Mouse (Mus musculus): Measurements from ENCODE around the gene Gm10837. TPM values are rescaled to one million over a fixed set of nuclear protein-coding genes. Genes with fewer than 3 reads are reported as not detected.

Gm10837 gene
- not detected in 2 replicates for polyA plus RNA-seq (2012; ENCODE audit: low replicate concordance)

DNA sequence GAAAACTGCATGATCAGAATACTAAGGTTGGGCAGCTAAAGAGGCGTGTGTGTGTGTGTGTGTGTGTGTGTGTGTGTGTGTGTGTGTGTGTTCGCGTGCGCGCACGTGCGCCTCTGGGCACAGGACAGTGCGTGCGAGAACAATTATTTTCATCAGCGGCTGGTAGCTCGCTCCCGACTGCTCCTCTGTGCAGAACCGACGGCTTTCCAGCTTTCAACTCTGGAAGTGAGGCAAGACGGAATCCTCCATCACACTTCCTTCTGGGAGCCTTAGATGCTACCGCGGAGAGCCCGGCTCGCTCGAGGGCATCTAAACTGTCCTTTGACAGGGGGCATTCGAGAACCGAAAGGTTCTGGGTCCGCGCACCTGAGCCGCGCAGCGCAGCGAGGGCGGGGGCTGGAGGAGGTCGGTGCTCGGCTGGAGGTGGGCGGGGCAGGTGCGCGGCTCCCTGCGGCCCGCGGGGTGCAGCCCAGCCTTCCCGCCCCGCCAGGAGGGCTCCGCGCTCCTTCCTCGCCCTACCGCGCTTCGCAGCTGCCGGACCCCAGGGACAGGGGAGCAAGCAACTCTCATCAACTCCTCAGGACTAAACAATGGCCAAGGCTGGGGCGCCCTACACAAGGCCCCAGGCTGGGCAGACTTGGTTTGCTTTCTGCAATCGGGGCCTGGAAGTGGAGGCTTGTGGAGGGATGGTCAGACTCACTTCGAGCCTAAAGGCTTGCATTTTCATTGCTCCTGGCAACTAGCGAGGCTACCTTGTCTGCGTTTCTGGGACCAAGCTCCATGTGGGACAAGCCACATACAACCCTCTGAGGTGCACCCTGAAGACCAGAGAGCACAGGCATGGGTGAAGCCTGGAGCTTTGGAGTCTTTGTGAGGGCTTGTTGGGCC, at the start of gene Gm10837:
Gene Gm10837 (plus strand): TSS at position 146 of the 888 bp plus-strand sequence.

DNA sequence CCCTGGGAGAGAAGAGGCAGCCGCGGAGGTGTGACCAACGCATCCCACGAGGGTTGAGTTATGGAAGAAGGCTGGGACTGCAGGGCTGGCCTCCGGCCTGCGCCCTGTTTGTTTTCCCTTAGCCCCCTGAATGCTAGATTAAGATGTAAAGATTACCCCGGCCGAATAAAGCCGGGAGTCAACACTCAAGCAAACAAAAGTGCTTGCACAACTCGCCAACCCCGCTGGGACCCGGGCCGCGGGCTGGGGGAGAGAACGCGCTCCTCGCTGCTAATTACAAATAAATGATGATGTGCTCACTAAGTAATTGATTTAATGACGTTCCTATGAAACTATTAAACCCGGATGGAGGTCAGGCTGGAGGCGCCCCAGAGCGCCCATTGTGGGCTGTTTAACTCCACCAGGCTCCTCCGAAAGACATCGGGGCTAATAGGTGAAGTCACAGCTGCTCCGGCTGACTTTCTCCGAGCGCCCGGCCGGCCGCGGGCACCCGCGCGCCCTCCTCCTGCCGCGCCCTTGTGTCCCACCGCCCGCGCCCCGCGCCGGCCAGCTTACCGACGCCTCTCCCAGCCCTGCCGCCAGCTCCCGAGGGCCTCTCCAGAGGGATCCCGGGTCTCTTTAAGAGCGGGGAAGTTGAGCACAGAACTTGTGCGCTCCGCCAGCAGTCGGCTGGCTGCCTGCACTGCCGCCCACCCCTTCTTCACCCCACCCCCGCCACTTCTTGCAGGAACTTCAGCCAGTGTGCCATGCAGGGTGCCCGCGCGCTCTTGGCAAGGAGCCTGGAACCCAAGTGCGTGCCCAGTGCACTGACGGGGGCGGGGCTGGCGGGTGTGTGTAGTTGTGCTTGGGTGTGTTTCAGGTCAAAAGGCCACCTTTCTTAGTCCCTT, 39.6 kb upstream of the Gm10837 start, which contains the start of gene Gm5089:
Gene Gm5089 (minus strand): TSS at position 620 of the 887 bp plus-strand sequence.

GRCm38 (mm10) chr14:122464763-122465741, 25.3 kb upstream of the Gm10837 start, which contains the start of gene Zic5:
Gene Zic5 (minus strand): TSS chr14:122465677.

DNA sequence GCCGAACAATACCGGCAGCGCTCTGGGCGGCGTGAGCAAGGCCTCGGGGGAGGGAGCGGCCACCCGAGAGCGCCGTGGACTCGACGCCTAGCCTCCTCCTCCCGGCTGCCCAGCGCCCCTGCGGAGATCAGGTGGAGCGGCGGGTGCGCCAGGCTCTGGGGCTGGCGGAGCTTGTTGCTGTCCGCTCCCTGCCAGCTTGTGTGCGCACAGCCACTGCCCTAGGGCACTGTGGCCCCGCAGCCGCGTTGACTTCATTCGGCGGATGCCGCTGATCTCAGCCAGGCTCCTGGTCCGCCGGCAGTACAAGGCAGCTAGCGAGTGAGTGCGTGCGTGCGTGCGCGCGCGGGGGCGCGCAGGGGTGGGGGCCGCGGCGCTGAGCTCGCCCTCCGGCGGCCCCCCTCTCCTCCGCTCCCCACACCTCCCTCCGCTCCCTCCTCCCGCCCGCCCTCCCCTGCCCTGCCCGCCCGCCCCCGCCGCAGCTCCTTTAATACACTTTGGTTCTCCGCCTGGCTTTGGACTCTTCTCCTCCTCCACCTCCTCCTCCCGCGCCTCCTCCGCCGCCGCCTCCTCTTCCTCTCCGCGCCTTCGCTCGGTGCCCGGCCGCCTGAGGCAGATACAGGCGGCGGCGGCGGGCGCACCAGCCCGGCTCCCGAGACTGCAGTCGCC, 15.4 kb upstream of the Gm10837 start, which contains the start of gene Zic2:
Gene Zic2 (plus strand): TSS at position 545 of the 666 bp plus-strand sequence.

GRCm38 (mm10) chr14:122534017-122534924, 43.9 kb downstream of the Gm10837 start, which contains the start of gene Pcca:
Gene Pcca (plus strand): TSS chr14:122534324.

Other genes starting within 250 kb of the Gm10837 start
- gene Gm5089, start 39.5 kb upstream of the Gm10837 start, polyA plus RNA-seq (2012; ENCODE audit: low replicate concordance), result not detected in 2 replicates
- gene Zic5, start 24.9 kb upstream of the Gm10837 start, polyA plus RNA-seq (2012; ENCODE audit: low replicate concordance), result 0.02 TPM in 1 of 2 replicates, not detected in the other
- gene Zic2, start 15.2 kb upstream of the Gm10837 start, polyA plus RNA-seq (2012; ENCODE audit: low replicate concordance), result not detected in 2 replicates
- 11.1 and 13.2 TPM in 2 replicates for gene Pcca, start 43.7 kb downstream of the Gm10837 start, polyA plus RNA-seq (2012; ENCODE audit: low replicate concordance)

Data from hematopoietic multipotent progenitor cell, adult 10-12 weeks (in vitro differentiated cells).